Mouse (Mus musculus) bone marrow macrophage, adult 2 months (primary cell): Measurements from ENCODE around the gene Rnf212.

Experiments used
- CTCF ChIP-seq: IDR thresholded peaks from 2 replicates; pipeline ENCODE4 v1.5.1; 2012; ENCODE audit warnings: low read depth, mild to moderate bottlenecking, low read length, moderate library complexity
- POLR2A ChIP-seq: IDR thresholded peaks from 2 replicates; pipeline ENCODE4 v1.6.1; 2012; ENCODE audit warnings: mild to moderate bottlenecking, low read depth, low read length, borderline replicate concordance

DNA sequence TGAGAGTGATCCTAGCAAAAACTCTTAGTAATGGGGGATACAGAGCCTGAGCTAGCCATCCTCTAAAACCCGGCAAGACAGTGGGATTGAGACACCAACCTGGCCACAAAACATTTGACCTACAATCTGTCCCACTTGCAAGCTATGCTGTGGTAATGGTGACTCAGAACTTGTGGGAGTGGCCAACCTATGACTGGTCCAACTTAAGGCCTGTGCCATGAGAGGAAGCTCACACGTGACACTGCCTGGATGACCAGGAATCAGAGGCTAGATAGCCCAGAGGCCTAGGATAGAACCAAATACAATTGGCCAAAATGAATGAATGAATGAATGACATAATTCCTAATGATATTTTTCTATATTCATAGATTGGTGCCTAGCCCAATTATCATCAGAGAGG is 32.9 kb downstream of the Rnf212 start:
- TF ChIP-seq POLR2A (no peak), CTCF (no peak)
